Mouse (Mus musculus) urinary bladder, postnatal 10 days (tissue): ENCODE results near the gene Kdm1a.

Source experiments
- DNase-seq: peaks from one replicate; pipeline ENCODE4 v3.0.0; 2022; ENCODE audit warnings: low spot score

Kdm1a gene

GRCm38 (mm10) chr4:136526412-136526811 lies 76.1 kb downstream of the Kdm1a start:
- no peak for DNase-seq

GRCm38 (mm10) chr4:136524309-136524708 lies 78.2 kb downstream of the Kdm1a start:
- DNase-seq, result no peak

GRCm38 (mm10) chr4:136521898-136522297 lies 80.6 kb downstream of the Kdm1a start:
- DNase-seq, result no peak

GRCm38 (mm10) chr4:136519866-136520265 lies 82.7 kb downstream of the Kdm1a start:
- no peak for DNase-seq

- no peak for DNase-seq
These were observed 83.9 kb downstream of the Kdm1a start for GRCm38 (mm10) chr4:136518576-136518975.

- DNase-seq, result no peak
These were observed 84.4 kb downstream of the Kdm1a start for GRCm38 (mm10) chr4:136518141-136518540.

- DNase-seq, result no peak
These were observed 89.6 kb downstream of the Kdm1a start for GRCm38 (mm10) chr4:136512905-136513304.

GRCm38 (mm10) chr4:136511708-136512107 lies 90.8 kb downstream of the Kdm1a start:
- DNase-seq, result no peak

- DNase-seq, result no peak
These were observed 92.7 kb downstream of the Kdm1a start for GRCm38 (mm10) chr4:136509857-136510256.

- DNase-seq, result no peak
These were observed 96.9 kb downstream of the Kdm1a start for GRCm38 (mm10) chr4:136505426-136506215.
